Mouse (Mus musculus) inflammation-experienced regulatory T-cells (primary cell): ENCODE measurements around the gene Cldn34a. TPM values are rescaled to one million over a fixed set of nuclear protein-coding genes. Genes with fewer than 3 reads are reported as not detected.

Experiments
- polyA plus RNA-seq, 2 experiments: library from polyadenylated mRNA; unstranded; fragments of 100-300 nt; shearing (Covaris generic); gene quantifications; one replicate each; pipeline ENCODE4 v1.2.1; 2017

The Cldn34a gene
- not detected for polyA plus RNA-seq

DNA sequence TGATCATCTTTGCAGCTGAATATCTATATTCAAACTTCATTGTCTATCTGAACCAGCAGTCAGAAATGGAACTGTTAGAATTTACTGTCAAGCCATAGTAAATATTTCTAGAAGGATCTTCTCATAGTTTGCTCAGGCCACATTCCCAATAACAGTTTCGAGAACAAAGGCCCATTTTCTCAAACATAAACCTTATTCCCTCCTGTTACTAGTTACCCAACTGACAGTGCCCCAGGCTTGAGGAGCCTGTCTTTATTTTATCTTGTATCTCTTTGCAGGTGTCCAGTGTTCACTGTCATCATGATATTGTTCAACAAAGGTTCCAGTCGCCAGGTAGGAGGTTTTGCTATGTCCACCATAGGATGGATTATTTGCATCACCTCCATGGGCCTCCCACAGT lies at the start of gene Cldn34a:
Gene Cldn34a (plus strand): TSS at position 301 of the 400 bp plus-strand sequence.

Other genes with a start within 250 kb of the Cldn34a start
- 10 to 100 TPM; 17.8 to 30.0 TPM for gene Kantr, start 235.8 kb upstream of the Cldn34a start, polyA plus RNA-seq
- gene Tspyl2, start 220.9 kb upstream of the Cldn34a start, polyA plus RNA-seq: 10 to 100 TPM; 35.6 to 46.6 TPM
- not detected for gene Gpr173, start 194.6 kb upstream of the Cldn34a start, polyA plus RNA-seq
- under 1 TPM in 1 of 2 experiments, not detected in 1; 0.53 TPM for gene Shroom2, start 206.1 kb downstream of the Cldn34a start, polyA plus RNA-seq
- gene Gpr143, start 218.6 kb downstream of the Cldn34a start, polyA plus RNA-seq: under 1 TPM in 1 of 2 experiments, not detected in 1; 0.39 TPM